Mouse (Mus musculus): ENCODE measurements at regions not wholly inside any gene's neighbourhood (a gene's known extent, or its start where the extent isn't known, plus 50 kb on each side); places are given as distances from the start of the nearest gene placed in this dataset.

- DNase-seq (ENCODE audit: extremely low spot score in 1 of 2, low spot score in 1 of 2), result no peak
Measured at GRCm38 (mm10) chr2:59406976-59407375, 77.5 kb upstream of the Dapl1 start.

- DNase-seq (ENCODE audit: extremely low spot score in 1 of 2, low spot score in 1 of 2), result peak in 1 of 2 experiments; percentile 42
Measured at GRCm38 (mm10) chr2:59407512-59407988, 76.9 kb upstream of the Dapl1 start.

- no peak for DNase-seq (ENCODE audit: extremely low spot score in 1 of 2, low spot score in 1 of 2)
Measured at GRCm38 (mm10) chr2:59408040-59408587, 76.3 kb upstream of the Dapl1 start.

GRCm38 (mm10) chr2:59414612-59415011 lies 69.8 kb upstream of the Dapl1 start:
- DNase-seq (ENCODE audit: extremely low spot score in 1 of 2, low spot score in 1 of 2), result no peak

- no peak for DNase-seq (ENCODE audit: extremely low spot score in 1 of 2, low spot score in 1 of 2)
Measured at GRCm38 (mm10) chr2:59416491-59417195, 67.8 kb upstream of the Dapl1 start.

- no peak for DNase-seq (ENCODE audit: extremely low spot score in 1 of 2, low spot score in 1 of 2)
Measured at GRCm38 (mm10) chr2:59417384-59417955, 67.0 kb upstream of the Dapl1 start.

- DNase-seq (ENCODE audit: extremely low spot score in 1 of 2, low spot score in 1 of 2), result no peak
Measured at GRCm38 (mm10) chr2:59420496-59420895, 64.0 kb upstream of the Dapl1 start.

GRCm38 (mm10) chr2:59422291-59423242 lies 61.9 kb upstream of the Dapl1 start:
- DNase-seq (ENCODE audit: extremely low spot score in 1 of 2, low spot score in 1 of 2), result no peak

GRCm38 (mm10) chr2:59424205-59424604 lies 60.2 kb upstream of the Dapl1 start:
- DNase-seq (ENCODE audit: extremely low spot score in 1 of 2, low spot score in 1 of 2), result no peak

GRCm38 (mm10) chr2:59424729-59425128 lies 59.7 kb upstream of the Dapl1 start:
- peak in 1 of 2 experiments; percentile 23 for DNase-seq (ENCODE audit: extremely low spot score in 1 of 2, low spot score in 1 of 2)

GRCm38 (mm10) chr2:59425876-59426275 lies 58.6 kb upstream of the Dapl1 start:
- DNase-seq (ENCODE audit: extremely low spot score in 1 of 2, low spot score in 1 of 2), result no peak

GRCm38 (mm10) chr2:59431466-59431865 lies 53.0 kb upstream of the Dapl1 start:
- DNase-seq (ENCODE audit: extremely low spot score in 1 of 2, low spot score in 1 of 2), result no peak

GRCm38 (mm10) chr2:59431867-59432266 lies 52.6 kb upstream of the Dapl1 start:
- DNase-seq (ENCODE audit: extremely low spot score in 1 of 2, low spot score in 1 of 2), result no peak

Measured in layer of hippocampus, postnatal 25 days (tissue).